Mouse (Mus musculus): Measurements from ENCODE around the gene Ypel3. TPM values are rescaled to one million over a fixed set of nuclear protein-coding genes. Genes with fewer than 3 reads are reported as not detected.

The Ypel3 gene
- polyA plus RNA-seq, 1 experiment from 2014 or later = 200 TPM

DNA sequence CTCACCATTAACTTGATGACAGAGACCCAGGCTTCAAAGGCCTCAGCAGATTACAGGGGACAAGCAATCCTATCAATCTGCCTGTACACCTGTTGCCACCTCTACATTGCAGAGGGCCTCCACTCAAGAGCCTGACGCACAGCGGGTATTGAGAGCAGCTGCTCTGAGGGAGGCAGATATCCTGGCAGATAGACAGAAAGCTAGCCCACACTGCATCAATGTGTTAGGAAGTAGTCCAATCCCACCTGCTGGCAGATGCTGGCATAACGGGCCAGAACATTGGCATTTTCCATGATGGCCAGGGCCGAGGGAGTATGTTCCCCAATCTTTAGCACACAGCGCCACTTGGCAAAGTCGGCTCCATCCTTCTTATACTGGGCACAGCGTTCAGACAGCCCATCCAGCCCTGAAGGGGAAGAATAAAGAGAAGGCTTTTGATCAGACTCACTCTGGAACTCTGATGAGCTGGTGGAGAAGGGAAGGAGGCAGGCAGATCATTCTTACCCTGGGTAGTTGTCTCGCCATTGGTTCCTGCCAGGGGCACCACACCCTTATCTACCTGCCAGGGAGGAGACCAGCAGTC, 19.7 kb downstream of the Ypel3 start:
- Histone ChIP-seq H3K4me1 (ENCODE audit: control insufficient read depth, insufficient read depth, low read depth, low read length) (peaks cover 40% of the 10 kb centered on the region), H3K36me3 (ENCODE audit: control insufficient read depth, insufficient read depth, low read length) (peaks cover 21% of the 10 kb centered on the region), H3K9me3 (ENCODE audit: control insufficient read depth, low read length) (no peaks in the 10 kb centered on the region), H3K27ac (ENCODE audit: low read depth, low read length) (no peak overlapping the region), H3K27me3 (replicated peaks; ENCODE audit: control insufficient read depth, insufficient read depth, low read length) (no peaks in the 10 kb centered on the region), H3K9ac (ENCODE audit: low read depth, low read length) (peak overlapping the region; percentile 88; the same call in 1 of the 2 replicates), H3K4me2 (ENCODE audit: low read length) (peak overlapping the region; percentile 84; the same call in 1 of the 2 replicates), H3K4me3 (ENCODE audit: low read length) (no peak overlapping the region; the same call in 1 of the 2 replicates)
- 63% methylated on average over 8 of the region's 8 CpGs for WGBS
- no peak for ATAC-seq

DNA sequence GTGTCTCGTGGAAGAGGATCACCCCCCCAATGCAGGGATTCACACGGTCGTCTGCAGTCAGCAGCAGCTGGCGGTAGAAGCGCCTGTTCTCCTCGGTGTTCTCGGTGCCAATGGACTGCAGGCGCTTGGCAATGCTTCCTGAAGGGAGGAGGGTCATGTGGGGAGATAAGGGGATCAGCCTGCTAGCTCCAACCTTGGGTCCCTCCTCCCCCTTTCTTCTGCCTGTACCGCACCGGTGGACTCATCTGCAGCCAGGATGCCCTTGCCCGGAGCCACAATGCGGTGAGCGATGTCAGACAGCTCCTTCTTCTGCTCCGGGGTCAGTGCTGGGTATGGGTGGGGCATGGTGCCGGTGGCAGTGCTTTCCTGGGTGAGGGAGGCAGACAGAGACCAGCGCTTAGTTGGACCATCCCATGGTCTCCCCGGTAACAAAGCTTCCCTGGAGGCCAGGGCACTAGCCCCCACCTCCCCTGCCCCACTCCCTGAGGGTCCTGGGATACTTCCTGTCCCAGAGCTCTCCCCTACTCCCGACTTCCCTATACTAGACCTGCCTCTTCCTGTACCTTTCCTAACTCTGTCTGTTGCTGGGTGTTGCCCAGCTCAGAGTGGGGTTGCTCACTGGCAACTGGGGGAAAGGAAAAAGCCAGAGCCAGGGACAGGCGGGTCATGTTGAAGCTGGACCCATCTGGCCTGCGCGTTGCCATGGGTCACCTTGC, 20.8 kb downstream of the Ypel3 start, which contains the start of gene Fam57b:
TSS of gene Fam57b (plus strand) at position 258 of the 716 bp plus-strand sequence.
- 20% methylated on average over 21 of the region's 21 CpGs for whole genome bisulfite sequencing
- no peak for ATAC-seq

DNA sequence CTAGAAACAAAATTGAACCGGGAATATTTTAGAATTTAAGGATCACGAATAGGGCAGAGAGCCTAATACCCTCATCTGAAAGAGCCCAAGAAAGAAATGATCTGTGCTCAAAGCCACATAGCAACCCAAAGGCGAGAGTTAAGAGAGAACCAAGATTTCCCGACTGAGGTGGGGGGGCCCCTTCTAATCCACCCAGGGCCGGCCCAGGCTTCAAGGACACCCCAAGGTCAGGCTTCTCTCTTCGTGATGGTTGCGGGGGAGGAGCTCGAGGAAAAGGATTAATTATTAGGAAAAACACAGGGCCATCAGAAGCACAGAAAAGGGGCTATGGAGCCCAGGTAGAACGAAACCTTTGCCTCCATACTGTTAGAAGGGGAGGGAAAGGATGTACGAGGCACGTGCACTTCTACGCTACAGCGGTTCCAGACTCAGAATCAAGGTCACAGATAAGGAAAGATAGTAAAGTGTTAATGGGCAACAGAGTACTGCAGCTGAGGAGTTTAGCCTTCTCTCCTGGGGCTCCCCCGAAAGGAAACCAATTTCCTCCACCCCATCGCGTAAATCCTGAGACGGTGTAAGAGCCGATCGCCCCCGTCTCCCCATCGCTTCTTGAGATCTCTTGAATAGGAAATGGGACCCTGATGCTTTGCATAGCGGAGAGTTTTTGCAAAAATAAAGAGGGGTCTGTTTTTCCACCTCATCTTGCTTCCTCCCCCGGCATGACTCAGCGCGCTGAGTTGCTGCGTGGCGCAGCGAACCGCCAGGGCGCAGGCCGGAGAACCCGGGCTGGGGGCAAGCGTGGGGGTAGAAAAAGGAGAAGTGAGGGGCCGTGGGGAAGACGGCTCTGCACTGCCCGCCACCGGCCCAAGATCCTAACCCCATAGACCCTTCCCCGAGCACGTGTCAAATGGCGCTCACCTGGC, 21.6 kb downstream of the Ypel3 start:
- no peak for ATAC-seq
- WGBS = under 1% methylated on average over 40 of the region's 40 CpGs
- Histone ChIP-seq H3K9ac (ENCODE audit: low read depth, low read length) (peak overlapping the region; percentile 88), H3K4me3 (ENCODE audit: low read length) (peak overlapping the region; percentile 73), H3K9me3 (ENCODE audit: control insufficient read depth, low read length) (no peaks in the 10 kb centered on the region), H3K4me2 (ENCODE audit: low read length) (peak overlapping the region; percentile 84), H3K36me3 (ENCODE audit: control insufficient read depth, insufficient read depth, low read length) (peaks cover 21% of the 10 kb centered on the region), H3K4me1 (ENCODE audit: control insufficient read depth, insufficient read depth, low read depth, low read length) (peaks cover 32% of the 10 kb centered on the region), H3K27me3 (replicated peaks; ENCODE audit: control insufficient read depth, insufficient read depth, low read length) (no peaks in the 10 kb centered on the region), H3K27ac (ENCODE audit: low read depth, low read length) (peak overlapping the region; percentile 96)

More for the DNA sequence above, 20.8 kb downstream of the Ypel3 start, which contains the start of gene Fam57b:
- Histone ChIP-seq H3K36me3 (ENCODE audit: control insufficient read depth, insufficient read depth, low read length) (peaks cover 21% of the 10 kb centered on the region), H3K4me2 (ENCODE audit: low read length) (peak within 1 kb of the TSS; percentile 84), H3K27me3 (replicated peaks; ENCODE audit: control insufficient read depth, insufficient read depth, low read length) (no peaks in the 10 kb centered on the region), H3K9ac (ENCODE audit: low read depth, low read length) (peak within 1 kb of the TSS; percentile 88), H3K27ac (ENCODE audit: low read depth, low read length) (peak within 1 kb of the TSS; percentile 96), H3K4me1 (ENCODE audit: control insufficient read depth, insufficient read depth, low read depth, low read length) (peaks cover 39% of the 10 kb centered on the region), H3K9me3 (ENCODE audit: control insufficient read depth, low read length) (no peaks in the 10 kb centered on the region), H3K4me3 (ENCODE audit: low read length) (peak within 1 kb of the TSS; percentile 73)

DNA sequence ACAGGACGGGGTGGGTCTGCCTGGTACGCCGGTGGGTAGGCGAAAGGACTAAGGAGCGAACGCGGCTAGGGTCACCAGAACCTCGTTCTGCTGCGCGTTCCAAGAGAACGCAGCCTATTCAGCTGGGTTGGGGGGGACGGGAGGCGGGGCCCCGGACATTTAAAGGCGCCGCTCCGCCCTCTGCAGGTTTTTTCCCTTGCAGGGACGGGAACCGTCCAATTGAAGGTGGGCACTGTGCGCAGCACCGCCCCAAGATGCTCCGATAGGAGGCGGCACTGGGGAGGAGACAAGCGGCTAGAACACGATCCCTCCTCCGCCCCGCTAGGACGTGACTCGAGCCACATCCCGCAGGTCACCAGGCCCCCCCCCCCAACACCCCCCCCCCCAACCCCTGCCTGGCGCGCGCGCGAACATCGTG, 22.3 kb downstream of the Ypel3 start:
- peak; percentile 97 for ATAC-seq
- H3K27me3 ChIP-seq (replicated peaks; ENCODE audit: control insufficient read depth, insufficient read depth, low read length) = no peaks in the 10 kb centered on the region
- H3K4me2 ChIP-seq (ENCODE audit: low read length) = peak overlapping the region; percentile 84
- no peaks in the 10 kb centered on the region for H3K9me3 ChIP-seq (ENCODE audit: control insufficient read depth, low read length)
- H3K27ac ChIP-seq (ENCODE audit: low read depth, low read length) = peak overlapping the region; percentile 96
- H3K4me1 ChIP-seq (ENCODE audit: control insufficient read depth, insufficient read depth, low read depth, low read length) = peaks cover 32% of the 10 kb centered on the region
- 2% methylated on average over 26 of the region's 36 CpGs for WGBS
- peak overlapping the region; percentile 88 for H3K9ac ChIP-seq (ENCODE audit: low read depth, low read length)
- H3K36me3 ChIP-seq (ENCODE audit: control insufficient read depth, insufficient read depth, low read length) = peaks cover 21% of the 10 kb centered on the region
- peak overlapping the region; percentile 73 for H3K4me3 ChIP-seq (ENCODE audit: low read length)

DNA sequence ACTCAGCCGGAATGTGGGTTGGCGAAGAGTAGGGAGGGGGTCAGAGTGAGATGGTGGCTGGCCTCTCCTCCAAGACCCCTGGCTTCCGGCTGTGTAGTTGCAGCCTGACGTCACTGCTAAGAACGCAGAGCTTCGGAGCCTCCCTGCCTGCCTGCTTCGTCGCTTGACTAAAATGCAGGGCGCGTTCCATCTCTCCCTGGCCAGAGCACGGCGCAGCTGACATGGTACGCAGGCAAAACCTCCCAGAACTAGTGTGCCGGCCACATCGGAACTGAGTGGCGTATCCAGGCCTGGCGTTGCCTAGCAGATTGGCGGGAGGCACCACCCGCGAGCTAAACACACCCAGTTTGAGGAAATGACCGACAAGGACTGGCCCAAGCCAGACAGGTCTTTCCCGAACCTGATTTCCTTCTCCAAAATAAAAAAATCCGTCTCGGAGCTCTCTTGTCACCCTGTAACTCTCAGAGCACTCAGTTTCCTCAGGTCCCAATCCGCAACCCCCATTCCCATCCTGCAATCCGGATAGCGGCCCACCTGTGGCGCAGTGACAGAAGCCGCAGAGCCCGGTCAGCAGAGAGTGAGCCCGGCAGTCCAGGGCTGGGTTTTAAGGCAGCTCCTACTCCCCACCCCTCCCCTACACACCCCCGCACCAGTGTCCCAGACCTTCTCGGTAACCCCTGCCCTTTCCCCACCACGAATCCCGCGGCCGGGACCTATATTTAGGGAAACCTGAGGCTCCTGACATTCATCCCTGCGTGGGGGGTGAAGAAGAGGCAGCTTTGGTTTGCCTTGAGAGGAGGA, 22.9 kb downstream of the Ypel3 start:
- Histone ChIP-seq H3K9ac (ENCODE audit: low read depth, low read length) (peak overlapping the region; percentile 73), H3K9me3 (ENCODE audit: control insufficient read depth, low read length) (no peaks in the 10 kb centered on the region), H3K27ac (ENCODE audit: low read depth, low read length) (peak overlapping the region; percentile 96), H3K4me3 (ENCODE audit: low read length) (peak overlapping the region; percentile 73), H3K4me2 (ENCODE audit: low read length) (peak overlapping the region; percentile 84), H3K36me3 (ENCODE audit: control insufficient read depth, insufficient read depth, low read length) (peaks cover 19% of the 10 kb centered on the region), H3K4me1 (ENCODE audit: control insufficient read depth, insufficient read depth, low read depth, low read length) (peaks cover 32% of the 10 kb centered on the region), H3K27me3 (replicated peaks; ENCODE audit: control insufficient read depth, insufficient read depth, low read length) (no peaks in the 10 kb centered on the region)
- peak; percentile 94 for ATAC-seq
- 1% methylated on average over 38 of the region's 38 CpGs for WGBS

DNA sequence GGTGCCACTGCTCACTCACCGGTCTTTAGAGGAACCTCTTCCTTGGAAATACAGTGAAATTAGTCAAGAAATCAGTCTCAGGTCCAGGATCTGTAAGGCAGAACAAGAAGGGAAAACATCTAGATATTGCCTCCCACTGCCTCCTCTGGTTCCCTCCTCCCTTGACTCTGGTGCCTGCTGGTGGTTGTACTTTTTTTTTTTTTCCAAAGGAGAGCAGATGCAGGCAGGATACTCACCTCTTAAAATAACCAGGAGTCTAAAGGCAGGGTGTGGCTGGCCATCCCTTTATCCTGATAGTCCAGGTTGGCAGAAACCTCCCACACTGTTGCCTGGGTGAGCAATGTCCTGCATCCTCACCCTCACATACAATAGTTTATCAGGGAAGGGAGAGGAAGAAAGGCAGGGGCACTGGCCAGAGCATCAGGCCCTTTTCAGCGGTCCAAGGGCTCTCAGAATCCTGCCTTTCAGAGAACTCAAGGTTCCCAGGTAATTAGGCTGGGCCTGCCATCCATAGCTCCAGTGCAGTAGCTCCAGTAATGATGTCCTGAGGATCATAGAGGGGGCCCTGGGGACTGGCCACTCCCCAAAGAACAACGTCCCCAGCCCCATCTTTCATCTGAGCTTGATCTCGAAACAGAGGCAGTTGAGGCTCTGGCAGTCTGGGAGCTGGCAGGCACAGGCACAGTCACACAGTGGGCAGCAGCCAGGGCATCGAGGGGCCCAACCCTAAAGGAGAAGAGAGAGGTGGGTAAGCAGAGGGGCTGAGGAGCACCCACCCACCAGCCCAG, 23.7 kb downstream of the Ypel3 start:
- peaks cover 11% of the 10 kb centered on the region for H3K36me3 ChIP-seq (ENCODE audit: control insufficient read depth, insufficient read depth, low read length)
- no peaks in the 10 kb centered on the region for H3K27me3 ChIP-seq (replicated peaks; ENCODE audit: control insufficient read depth, insufficient read depth, low read length)
- H3K4me3 ChIP-seq (ENCODE audit: low read length) = peak overlapping the region; percentile 73
- no peak for ATAC-seq
- peak overlapping the region; percentile 73 for H3K9ac ChIP-seq (ENCODE audit: low read depth, low read length)
- peaks cover 32% of the 10 kb centered on the region for H3K4me1 ChIP-seq (ENCODE audit: control insufficient read depth, insufficient read depth, low read depth, low read length)
- WGBS = 51% methylated on average over 5 of the region's 5 CpGs
- H3K4me2 ChIP-seq (ENCODE audit: low read length) = peak overlapping the region; percentile 84
- H3K27ac ChIP-seq (ENCODE audit: low read depth, low read length) = peak overlapping the region; percentile 96
- H3K9me3 ChIP-seq (ENCODE audit: control insufficient read depth, low read length) = no peaks in the 10 kb centered on the region

DNA sequence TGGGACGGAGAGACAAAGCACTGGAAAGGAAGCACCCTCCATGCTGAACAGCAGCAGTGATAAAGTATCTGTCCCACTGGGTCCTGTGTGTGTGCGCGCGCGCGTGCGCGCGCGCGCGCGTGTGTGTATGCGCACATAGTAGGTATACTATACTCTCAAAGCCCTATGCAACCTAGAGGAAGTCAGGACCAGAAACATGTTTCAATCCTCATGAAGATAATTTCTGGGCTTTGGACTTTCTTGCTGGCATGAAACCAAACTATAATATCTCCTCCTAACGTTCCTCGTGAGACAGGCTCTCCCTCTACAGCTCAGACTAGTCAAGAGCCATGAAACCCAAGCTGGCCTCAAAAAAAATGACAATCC, 24.3 kb downstream of the Ypel3 start:
- peaks cover 8% of the 10 kb centered on the region for H3K36me3 ChIP-seq (ENCODE audit: control insufficient read depth, insufficient read depth, low read length)
- no peak for ATAC-seq
- H3K4me3 ChIP-seq (ENCODE audit: low read length) = no peak overlapping the region
- 92% methylated on average over 16 of the region's 16 CpGs for WGBS
- H3K9ac ChIP-seq (ENCODE audit: low read depth, low read length) = no peak overlapping the region
- no peaks in the 10 kb centered on the region for H3K27me3 ChIP-seq (replicated peaks; ENCODE audit: control insufficient read depth, insufficient read depth, low read length)
- peaks cover 30% of the 10 kb centered on the region for H3K4me1 ChIP-seq (ENCODE audit: control insufficient read depth, insufficient read depth, low read depth, low read length)
- no peak overlapping the region for H3K4me2 ChIP-seq (ENCODE audit: low read length)
- H3K27ac ChIP-seq (ENCODE audit: low read depth, low read length) = no peak overlapping the region
- no peaks in the 10 kb centered on the region for H3K9me3 ChIP-seq (ENCODE audit: control insufficient read depth, low read length)
